Mouse (Mus musculus) E14TG2a.4 (cell line): Measurements from ENCODE around the gene Ccdc57.
"Not testable (repeated sequence)": the region's sequence is repeated elsewhere in the genome, so short reads cannot be mapped to it uniquely, and the experiment has no call there.

Experiments used
- CTCF ChIP-seq: conservative IDR thresholded peaks from 2 replicates; pipeline ENCODE4 v1.5.1; 2014; ENCODE audit warnings: low read length
- POU5F1 ChIP-seq: IDR thresholded peaks from 2 replicates; pipeline ENCODE4 v1.6.1; 2014; ENCODE audit warnings: low read length, borderline replicate concordance

DNA sequence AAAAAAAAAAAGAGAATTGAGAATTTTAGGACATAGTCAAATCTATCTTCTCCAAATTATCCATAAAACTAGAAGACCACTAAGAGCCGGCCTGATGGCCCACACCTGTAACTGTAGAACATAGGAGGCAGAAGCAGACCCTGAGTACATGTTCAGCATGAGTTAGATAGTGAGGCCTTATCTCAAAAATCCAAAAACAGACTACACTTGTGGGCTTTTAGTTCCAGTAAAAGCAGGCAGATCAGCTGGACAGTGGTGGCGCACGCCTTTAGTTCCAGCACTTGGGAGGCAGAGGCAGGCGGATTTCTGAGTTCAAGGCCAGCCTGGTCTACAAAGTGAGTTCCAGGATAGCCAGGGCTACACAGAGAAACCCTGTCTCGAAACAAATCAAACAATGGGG is 99.7 kb downstream of the Ccdc57 start:
- not testable (repeated sequence) for TF ChIP-seq CTCF, POU5F1
